Mouse (Mus musculus): ENCODE data around the gene Mcl1.
"Not testable (repeated sequence)": the region's sequence is repeated elsewhere in the genome, so short reads cannot be mapped to it uniquely, and the experiment has no call there.

The Mcl1 gene

DNA sequence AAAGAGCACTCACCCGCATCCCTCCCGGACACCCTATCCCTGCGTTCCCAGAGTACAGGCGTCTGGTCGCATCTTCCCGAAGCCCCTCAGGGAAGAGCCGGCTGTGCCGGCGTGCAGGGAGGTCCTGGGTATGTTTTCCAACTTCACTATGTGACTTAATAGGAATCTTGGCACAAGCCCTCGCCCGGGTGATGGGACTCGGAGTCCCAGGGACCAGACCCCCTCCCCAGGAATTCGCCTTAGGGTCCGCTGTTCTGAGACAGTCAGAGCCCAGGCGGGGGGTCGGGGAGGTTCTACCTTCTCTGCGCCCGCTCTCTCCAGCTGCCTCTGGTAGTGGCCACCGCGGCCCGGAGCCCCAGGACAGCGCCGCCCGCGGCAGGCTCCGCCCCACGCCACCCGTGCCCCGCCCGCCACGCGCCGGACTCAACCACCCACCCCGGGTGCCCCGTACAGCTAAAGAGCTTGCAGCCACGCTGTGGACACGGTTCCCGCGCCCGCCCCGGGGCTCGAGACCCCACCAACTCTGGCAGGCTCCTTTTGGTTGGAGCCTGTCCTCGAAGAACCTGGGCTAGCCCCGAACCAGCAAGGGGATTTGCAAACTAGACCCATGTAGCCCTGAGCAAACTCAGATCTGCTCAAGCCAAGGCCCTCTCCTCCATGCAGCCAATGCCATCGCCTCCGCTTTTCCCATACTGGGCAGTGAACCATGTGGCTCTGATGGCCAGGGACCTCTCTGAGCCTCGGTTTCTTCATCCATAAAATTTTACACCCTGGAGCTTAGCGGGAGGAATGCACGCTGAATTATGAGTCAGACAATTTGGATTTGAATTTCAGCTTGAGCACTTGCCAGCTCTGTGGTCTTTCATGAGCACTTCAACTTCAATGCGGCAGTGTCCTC lies 29.2 kb downstream of the Mcl1 start, which contains the start of gene Adamtsl4:
TSS of gene Adamtsl4 (minus strand) at position 394 of the 898 bp plus-strand sequence.
- DNase-seq: peak; percentile 61

DNA sequence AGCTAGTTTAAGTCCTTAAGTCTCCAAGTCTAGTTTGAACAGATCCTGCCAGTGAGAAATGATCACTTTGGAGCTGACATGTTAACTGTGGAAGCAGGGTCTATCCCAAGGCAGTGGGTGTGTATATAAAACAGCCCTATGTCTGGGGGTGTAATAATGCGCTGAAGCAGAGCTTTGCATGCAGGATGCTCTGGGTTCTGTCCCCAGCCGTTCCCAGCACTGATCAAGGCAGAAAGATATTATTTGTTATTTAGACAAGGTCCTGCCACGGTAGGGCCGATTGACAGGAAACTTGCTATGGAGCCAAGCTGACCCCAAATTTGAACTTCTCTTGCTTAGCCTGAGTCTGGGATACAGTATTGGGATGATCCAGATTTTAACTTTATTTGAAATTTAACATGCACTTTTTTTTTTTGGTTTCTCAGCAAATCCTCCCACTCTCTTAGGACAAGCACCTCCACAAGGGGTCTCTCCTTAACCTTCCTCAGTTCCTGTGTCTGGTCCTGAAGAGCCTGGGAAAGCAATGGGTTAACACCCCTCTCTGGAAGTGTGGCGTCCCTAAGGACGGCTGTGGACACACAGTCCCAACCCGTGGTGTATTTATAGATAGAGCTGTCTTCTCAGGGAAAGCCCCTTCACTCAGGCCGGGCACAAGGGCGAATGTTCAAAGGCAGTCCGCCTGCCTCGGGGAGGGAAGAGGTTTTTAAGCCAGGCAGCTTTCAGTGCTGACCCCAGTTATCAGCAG lies 30.8 kb downstream of the Mcl1 start:
- DNase-seq: no peak

DNA sequence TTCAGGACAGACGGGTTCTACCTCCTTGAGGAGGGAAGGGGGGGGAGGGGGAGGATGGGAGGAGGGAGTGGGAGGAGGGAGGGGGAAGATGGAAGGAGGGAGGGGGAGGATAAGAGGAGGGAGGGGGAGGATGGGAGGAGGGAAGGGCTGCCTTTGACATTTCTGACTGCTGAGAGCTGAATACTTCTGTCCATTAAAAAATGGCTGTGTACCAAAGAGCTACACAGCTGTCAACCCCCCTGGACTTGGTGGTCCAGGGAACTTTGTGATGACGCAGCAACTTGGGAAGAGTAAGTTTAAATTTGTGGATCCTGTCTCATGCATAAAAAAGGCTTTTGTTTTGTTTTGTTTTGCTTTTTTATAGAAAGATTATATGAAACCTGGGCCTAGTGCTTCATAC lies 31.4 kb downstream of the Mcl1 start:
- DNase-seq: no peak

DNA sequence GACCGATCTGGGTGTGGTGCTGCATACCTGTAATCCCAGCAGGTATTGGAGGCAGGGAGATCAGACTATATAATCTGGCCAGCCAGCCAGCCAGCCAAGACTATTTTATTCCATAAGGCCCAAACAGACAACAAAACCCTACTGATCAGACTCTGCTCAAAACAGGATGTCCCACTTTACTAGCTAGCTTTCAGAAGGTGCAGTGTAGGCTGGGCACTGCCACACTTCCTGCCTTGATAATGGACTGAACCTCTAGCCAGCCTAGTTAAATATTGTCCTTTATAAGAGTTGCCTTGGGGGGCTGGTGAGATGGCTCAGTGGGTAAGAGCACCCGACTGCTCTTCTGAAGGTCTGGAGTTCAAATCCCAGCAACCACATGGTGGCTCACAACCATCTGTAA lies 32.0 kb downstream of the Mcl1 start:
- DNase-seq: not testable (repeated sequence)

DNA sequence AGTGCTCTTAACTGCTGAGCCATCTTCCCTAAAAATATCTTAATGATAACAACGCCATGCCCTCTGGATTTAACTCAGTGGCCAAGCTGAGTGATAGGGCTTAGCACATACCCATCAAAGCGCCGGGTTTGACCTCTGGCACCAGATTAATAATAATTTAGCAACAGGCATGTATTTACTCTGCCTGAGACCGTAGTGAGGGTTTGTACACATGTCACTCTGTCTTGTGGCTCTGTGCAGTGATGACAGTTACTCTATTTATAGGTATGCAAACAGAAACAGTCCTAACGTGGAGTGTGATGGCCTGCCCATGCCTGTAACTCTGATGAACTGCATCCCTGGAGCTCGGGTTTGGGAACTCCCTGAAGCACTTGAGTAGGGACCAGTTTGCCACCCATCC lies 34.1 kb downstream of the Mcl1 start:
- no peak for DNase-seq

DNA sequence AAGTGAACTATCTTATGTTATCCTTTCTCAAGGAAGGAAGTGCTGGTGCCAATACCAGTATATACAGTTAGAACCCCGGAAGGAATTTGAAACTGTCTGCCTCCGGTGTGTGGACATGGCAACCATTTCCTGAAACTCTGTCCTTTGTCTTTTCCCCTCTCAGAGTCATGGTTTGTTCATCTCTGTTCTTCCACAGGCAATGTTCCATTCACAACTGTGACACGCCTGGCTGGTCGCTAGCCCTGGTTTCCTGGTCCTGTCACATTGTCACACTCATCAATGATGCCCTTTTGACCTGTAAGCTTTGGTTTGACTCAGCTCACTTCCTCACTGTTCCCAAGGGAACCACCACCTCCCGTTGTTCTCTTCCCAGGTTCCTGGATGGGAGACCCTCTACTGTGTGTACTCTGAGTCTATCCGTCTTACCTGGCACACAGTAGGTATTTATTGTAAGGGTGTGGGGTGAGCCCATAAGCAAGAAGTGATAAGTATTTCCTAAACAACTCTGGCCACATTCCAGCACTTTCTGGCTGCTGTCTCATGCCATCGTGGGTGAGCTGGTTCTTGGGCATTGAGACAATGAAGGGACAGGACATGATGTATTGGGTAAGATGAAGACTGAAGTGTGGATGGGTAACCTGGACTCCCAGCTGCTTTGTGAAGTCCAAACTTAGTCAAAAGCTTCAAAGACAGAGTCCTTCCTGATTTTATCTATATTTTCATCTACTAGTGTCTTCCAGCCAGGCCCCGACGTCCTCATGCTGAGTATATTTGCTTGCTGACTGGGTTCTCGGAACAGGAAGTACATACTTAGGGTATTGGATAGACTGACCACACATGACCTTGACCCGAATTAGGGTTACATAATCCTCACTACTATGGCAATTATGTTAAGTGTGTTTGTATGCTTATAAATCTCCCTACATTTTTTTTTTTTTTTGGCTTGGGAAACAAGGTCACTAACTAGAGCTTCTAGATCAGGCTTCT lies 35.5 kb downstream of the Mcl1 start:
- DNase-seq: no peak

DNA sequence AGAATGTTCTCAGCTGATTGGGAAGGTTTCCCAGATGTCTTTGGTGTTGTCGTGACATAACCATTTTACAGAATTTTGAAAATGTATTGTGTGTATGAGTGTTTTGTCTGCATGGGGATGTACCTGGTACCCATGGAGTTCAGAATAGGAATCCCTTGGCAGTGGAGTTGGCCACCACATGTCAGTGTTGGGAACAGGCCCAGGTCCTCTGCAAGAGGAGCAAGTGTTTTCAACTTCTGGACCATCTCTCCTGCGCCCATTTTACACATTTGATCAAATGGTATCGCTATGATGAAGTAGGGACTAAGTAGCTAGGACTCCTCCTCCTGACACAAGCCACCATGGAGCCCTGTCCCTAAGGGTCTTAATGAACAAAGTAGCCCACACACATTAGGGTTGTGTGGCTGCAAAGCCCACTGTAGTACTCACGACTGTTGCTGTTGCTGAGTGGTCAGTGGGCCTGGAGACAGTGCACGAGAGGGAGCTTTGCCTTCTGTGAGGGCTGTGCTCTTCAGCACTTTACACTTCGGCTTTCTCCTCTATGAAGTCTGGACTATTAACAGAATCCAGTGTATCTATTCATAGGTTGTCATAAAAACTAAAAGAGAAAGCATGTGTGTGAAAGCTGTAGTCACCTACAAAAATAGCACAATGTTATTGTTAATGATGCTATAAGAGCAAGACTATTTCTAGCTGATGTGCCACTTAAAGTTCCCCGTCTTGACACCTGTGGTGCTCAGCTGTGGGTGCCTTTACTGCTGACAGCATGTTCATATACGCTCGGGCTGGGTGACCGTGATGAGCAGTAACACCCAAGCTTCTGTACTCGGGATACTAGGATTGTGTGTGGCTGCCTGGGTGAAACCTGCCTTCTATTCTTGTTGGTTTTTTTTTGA lies 36.5 kb downstream of the Mcl1 start:
- no peak for DNase-seq

DNA sequence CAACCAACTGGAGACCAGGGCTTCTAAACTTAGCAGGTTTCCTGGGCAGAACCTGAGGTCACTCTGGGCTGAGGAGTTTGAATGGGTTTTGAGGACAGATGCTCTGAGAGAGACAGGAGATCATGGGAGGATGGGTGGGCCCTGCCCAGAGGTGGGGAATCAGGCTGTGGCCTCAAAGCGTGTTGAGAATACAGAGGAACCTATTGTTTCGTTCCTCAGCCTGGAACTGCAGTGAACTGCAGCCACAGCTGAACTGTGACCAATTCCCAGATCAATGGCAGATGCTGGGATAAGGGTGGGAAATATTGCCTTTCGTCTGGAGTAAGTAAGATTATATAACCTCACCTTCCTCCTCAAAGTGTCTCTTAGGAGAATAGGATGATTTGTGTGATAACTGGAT lies 37.2 kb downstream of the Mcl1 start:
- no peak for DNase-seq

DNA sequence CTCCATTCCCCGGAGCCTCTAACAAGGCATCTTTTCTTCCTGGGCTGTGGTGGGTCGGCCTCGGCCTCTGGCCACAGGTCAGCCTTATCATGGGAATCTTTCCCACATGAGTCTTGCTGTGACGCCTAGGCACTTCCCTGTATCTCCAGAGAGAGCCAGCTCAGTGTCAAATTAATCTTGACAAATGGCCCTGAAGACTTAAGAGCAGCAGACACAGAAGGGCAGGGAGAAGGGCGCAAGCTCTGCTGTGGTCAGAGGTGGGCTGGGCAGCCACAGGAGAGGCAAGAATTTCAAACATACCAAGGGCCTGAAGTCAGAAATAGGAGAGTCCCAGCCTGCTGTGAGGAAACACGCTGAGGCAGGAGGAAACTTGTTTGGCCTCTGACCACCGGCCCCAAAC lies 37.8 kb downstream of the Mcl1 start:
- DNase-seq: no peak

DNA sequence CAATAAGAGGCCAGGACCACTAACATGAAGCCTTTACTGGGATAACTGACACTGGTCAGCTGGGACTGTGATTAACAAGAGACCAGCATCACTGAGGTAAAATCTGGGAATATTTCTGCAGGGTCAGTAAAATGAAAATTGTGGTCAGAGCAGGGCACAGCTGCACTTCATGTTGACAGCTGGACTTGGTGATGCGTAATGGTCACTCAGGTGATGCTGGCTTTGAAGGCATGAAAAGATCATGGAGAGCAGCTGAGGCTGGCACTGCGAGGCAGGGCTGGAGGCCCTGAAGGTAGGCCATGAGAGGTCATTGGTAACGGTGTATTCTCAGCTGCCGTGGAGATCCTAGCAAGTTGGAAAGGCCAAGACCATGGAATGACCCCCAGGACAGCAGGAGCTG lies 39.7 kb downstream of the Mcl1 start:
- no peak for DNase-seq

DNA sequence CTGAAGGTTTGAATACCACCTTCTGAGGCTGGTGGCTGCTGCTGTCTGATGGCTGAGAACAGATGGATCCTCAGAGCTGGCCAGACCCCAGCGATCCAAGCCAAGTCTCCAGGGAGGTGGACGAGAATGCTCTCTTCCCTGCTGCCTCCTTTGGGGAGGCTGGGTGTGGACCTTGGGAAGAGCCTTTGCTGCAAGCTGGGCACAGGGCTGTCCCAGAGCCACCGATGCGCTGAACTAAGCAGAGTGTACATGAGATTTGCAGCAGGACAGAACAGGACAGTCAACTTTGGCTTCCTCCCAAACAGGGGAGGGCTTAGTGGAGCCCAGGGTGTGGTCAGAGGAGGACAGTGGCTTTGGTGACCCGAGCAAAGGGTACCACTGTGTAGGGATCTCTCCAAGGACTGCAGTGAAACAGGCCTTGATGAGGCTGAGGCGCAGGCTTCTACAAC lies 41.7 kb downstream of the Mcl1 start:
- peak; percentile 76 for DNase-seq

DNA sequence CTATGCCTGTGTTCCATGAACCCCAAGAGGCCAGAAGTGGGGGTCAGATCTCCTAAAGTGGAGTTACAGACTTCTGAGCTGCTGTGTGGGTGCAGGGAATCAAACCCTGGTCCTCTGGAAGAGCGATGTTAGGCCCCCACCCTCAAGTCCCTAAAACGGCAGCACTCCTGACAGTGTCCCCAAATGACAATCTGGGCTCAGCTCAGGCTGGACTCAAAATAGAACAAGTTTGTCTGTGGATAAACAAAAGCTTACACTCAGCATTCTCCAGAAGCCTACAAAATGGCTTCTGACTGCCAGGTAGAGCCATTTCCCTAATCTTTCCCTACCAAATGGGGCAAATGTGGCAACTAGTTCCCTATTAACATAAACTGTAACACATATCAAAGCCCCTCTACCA lies 42.5 kb downstream of the Mcl1 start:
- no peak for DNase-seq

DNA sequence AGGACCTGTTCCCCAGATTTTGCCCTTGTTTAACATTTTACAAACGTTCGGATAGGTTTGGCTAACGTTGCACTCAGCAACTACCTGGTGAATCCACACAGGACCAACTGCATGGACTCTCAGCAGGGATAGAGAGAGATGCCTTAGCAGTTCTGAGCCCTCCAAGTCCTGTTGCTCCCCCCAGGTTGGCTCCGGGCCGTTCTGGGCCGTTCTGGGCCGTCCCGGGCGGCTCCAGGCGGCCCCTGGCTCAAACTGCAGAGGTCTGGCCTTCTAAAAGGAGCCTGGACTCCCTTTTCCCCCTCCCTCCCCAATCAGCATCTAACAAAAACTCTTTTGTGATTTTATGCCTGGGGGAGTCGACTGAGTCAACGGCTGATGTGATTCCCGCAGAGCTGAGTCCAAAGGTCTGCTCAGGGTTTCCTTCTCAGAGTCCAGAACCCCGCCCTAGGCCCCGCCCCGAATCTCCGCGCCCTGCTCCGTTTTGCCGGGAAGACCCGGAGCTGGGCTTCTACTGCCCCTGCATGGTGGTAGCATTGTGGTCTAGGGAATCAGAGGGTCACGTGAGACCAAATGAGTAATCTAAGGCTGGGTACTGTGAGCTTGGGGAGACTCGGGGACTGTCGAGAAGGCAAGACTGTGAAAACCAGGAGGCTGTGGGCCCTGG lies 43.4 kb downstream of the Mcl1 start:
- DNase-seq: peak; percentile 60

DNA sequence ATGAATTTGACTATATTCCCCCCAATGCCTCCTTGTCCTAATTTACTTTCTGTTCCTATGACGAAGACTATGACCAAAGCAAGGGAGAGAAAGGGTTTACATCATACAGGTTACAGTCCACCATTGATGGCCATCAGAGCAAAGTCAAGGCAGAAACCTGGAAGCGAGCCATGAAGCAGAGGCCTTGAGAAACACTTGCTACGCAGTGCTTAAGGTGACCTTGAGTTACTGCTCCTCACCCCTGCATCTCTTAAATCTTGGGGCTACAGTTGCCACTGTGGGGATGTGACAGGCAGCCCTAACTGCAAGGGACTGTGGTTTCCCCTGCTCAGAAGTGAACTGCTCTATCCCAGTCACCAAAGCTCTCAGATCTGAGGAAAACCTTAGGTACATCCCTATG lies 44.7 kb downstream of the Mcl1 start:
- no peak for DNase-seq

DNA sequence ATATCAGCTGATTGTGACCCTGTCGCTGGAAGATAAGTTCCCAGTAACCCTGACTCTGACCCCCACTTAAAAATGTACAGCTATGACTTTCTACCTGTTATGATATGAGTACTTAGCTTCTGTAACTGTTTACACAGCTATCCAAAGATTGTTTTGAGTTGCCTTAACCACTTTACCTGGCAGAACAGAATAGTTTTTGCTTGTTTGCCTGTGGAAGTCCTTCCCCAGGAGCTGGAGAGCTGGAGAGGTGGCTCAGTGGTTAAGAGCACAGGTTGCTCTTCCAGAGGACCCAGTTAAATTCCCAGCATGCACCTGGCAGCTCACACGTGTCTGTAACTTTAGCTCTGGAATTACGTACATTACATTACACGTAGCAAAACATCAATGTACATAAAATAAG lies 46.0 kb downstream of the Mcl1 start:
- DNase-seq: no peak

DNA sequence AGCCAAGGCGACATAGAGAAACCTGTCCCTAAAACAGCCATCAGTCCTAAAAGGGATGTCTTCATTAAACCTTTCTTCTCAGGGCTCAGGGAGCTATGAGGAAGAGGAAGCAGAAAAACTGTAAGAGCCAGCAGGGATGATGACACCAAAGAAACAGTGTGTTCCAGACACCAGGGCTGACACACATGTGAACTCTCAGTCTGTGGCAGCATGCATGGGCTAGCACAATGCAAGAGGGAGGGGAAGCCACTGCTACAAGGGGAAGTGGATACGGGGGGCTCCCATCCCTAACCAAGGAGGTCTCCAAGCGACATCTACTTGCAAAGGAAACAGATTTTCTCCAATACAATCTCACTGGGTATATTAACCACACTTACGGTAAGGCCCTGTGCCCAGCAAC lies 47.7 kb downstream of the Mcl1 start:
- DNase-seq: no peak

DNA sequence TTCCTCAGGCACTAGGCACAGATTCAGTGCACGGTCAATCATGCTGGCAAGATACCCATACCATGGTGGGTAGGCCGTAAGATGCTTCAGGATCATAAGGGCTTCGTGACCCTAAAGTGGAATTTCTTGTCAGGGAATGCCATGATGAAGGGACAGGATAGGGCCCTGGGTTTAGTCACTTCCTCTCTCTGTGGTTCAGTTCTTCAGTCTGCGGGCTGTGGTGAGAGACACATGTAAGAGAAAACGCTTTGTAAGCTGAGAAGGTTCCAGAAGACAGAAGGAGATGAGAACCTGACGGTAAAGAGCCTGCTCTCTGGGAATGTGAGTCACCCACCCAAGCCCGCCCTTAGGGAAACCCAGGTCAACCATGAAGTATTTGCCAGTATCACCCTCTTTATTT lies 48.9 kb downstream of the Mcl1 start:
- DNase-seq: no peak

DNA sequence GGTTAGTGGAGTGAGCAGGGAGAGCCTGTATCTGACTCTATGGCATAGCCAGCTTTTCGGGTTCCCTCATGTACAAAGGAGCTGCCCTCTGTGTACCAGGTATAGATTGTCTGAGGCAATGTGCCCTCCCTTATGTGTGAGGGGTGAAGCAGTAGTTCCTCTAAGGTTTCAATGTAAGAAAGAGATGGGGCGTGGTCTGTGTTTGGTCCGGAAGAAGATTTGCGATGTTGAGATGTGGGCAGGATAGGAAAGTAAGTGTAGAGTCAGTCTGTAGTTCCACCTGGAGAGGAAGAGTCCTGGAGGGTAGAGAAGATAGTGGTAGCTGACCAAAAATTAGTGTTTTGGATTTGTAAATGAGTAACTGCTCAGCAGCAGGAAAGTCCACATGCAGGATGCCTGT lies 50.5 kb downstream of the Mcl1 start:
- DNase-seq: no peak

DNA sequence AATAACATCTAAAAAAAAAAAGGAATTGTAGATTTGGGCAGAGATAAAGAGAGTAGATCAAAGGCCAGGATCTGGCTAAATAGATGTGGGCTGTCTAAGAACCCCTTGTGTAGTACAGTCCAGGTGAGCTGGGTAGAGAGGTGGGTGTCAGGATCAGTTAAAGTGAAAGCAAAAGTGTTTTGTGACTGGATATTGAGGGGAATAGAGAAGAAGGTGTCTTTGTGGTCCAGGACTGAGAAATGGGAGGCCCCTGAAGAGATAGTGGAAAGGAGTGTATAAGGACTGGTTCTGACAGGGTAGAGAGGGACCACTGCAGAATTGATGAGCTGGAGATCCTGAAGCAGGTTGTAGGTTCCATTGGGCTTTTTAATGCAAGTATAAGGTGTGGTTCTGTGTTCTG lies 51.4 kb downstream of the Mcl1 start:
- no peak for DNase-seq
